Mouse (Mus musculus) embryonic fibroblast, embryonic 13.5 days (primary cell): Measurements from ENCODE around the gene Tapt1.

Source experiments
- CTCF ChIP-seq: IDR thresholded peaks from 2 replicates; pipeline ENCODE4 v1.5.1; 2011; ENCODE audit warnings: mild to moderate bottlenecking, control low read depth, low read length, moderate library complexity, borderline replicate concordance; ENCODE audit not compliant: insufficient read depth
- POLR2A ChIP-seq: IDR thresholded peaks from 2 replicates; pipeline ENCODE4 v1.6.1; 2011; ENCODE audit warnings: low read depth, mild to moderate bottlenecking, control low read depth, low read length, moderate library complexity

DNA sequence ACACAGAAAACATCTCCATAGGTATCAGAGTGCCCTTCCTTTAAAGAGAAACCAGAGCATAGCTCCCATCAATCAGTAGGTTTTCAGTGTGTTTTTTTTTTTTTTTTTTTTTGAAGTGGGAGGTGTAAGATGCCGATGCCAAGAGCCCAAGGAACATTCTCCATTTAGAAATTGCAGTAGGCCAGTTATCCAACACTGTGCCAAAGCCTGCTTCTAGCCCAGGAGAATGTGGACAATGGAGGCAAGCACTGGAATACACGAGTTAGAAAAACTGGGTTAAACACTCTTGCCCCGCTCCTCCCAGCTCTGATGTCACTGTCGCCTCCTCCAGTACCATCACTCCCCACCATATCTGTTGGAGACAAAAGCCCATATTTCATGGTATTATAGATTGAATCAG, 31.0 kb upstream of the Tapt1 start:
- TF ChIP-seq CTCF: no peak
- TF ChIP-seq POLR2A: no peak
